Mouse (Mus musculus) lung, adult 2 months (tissue): ENCODE measurements around the gene Olfr281.

Source experiments
- CTCF ChIP-seq: fragments of 200-500 bp; IDR thresholded peaks from 2 replicates; pipeline ENCODE4 v1.5.1; 2011; ENCODE audit warnings: mild to moderate bottlenecking, low read length, control low read depth; ENCODE audit not compliant: insufficient read depth
- POLR2A ChIP-seq: fragments of 200-500 bp; IDR thresholded peaks from 2 replicates; pipeline ENCODE4 v1.6.1; 2011; ENCODE audit warnings: low read depth, mild to moderate bottlenecking, control low read depth, low read length, borderline replicate concordance; ENCODE audit errors: extremely low read depth

GRCm38 (mm10) chr15:98483907-98484886, 31.8 kb downstream of the Olfr281 start:
- TF ChIP-seq CTCF (no peak), POLR2A (no peak)
